Mouse (Mus musculus) myocyte (in vitro differentiated cells): Measurements from ENCODE around the gene Rnf19b.

ENCODE experiments used
- E2F4 ChIP-seq: IDR thresholded peaks from one replicate; pipeline ENCODE4 v1.6.1; 2011; ENCODE audit warnings: mild to moderate bottlenecking, control low read depth, moderate library complexity; ENCODE audit not compliant: insufficient read depth
- MAX ChIP-seq: IDR thresholded peaks from one replicate; pipeline ENCODE4 v1.6.1; 2011; ENCODE audit warnings: low read depth, mild to moderate bottlenecking, control low read depth
- MYOD1 ChIP-seq, 3 experiments: IDR thresholded peaks; one replicate each; pipeline ENCODE4 v1.6.1; 2011; ENCODE audit warnings: control low read depth in 2 of 3, low read depth in 2 of 3, mild to moderate bottlenecking in 2 of 3, moderate library complexity in 1 of 3; ENCODE audit not compliant: insufficient read length in 2 of 3, control insufficient read depth in 1 of 3
- POLR2A ChIP-seq: IDR thresholded peaks from one replicate; pipeline ENCODE4 v1.6.1; 2011; ENCODE audit warnings: low read depth, mild to moderate bottlenecking, control low read depth, moderate library complexity; ENCODE audit not compliant: insufficient read length
- REST ChIP-seq: IDR thresholded peaks from one replicate; pipeline ENCODE4 v1.6.1; 2011; ENCODE audit warnings: mild to moderate bottlenecking, control low read depth, moderate library complexity; ENCODE audit not compliant: insufficient read depth, insufficient read length
- TCF3 ChIP-seq: IDR thresholded peaks from one replicate; pipeline ENCODE4 v1.6.1; 2011; ENCODE audit warnings: low read depth, control low read depth; ENCODE audit not compliant: insufficient read length

- TF ChIP-seq POLR2A, result no peak
- no peak for TF ChIP-seq MYOD1 (IDR thresholded peaks at IDR 0.05; ENCODE audit: control insufficient read depth in 1 of 3, insufficient read length in 2 of 3, low read depth in 2 of 3)
- no peak for TF ChIP-seq MAX
- TF ChIP-seq REST, result no peak
- no peak for TF ChIP-seq E2F4
- TF ChIP-seq TCF3, result no peak
These were observed 61.6 kb downstream of the Rnf19b start for GRCm38 (mm10) chr4:129119708-129120107.
